Mouse (Mus musculus): ENCODE results near the gene Magi1. TPM values are rescaled to one million over a fixed set of nuclear protein-coding genes. Genes with fewer than 3 reads are reported as not detected.

Magi1 gene
- polyA plus RNA-seq, 1 experiment from 2014 or later = 11.7 TPM

Other genes starting within 250 kb of the Magi1 start
- gene Slc25a26, start 216.4 kb upstream of the Magi1 start, polyA plus RNA-seq (2014; fragmentation: Nextera tagmentation; extraction: Ambion mirVana) = 7.3 and 9.5 TPM in 2 replicates